Mouse (Mus musculus): ENCODE measurements around the gene Rasip1.

The Rasip1 gene

GRCm38 (mm10) chr7:45627261-45627660 is at the start of gene Rasip1:
TSS of gene Rasip1 (plus strand) at chr7:45627488.
- DNase-seq = peak; percentile 52 to 55

- DNase-seq = no peak
Observed at GRCm38 (mm10) chr7:45585923-45586322, 41.4 kb upstream of the Rasip1 start.

- DNase-seq = no peak
Observed at GRCm38 (mm10) chr7:45587631-45588592, 39.4 kb upstream of the Rasip1 start.

- DNase-seq = peak; percentile 95
Observed at GRCm38 (mm10) chr7:45589173-45589572, 38.1 kb upstream of the Rasip1 start.

GRCm38 (mm10) chr7:45589898-45590297 is 37.4 kb upstream of the Rasip1 start:
- DNase-seq = no peak

- DNase-seq = no peak
Observed at GRCm38 (mm10) chr7:45590874-45591273, 36.4 kb upstream of the Rasip1 start.

- DNase-seq = no peak
Observed at GRCm38 (mm10) chr7:45591880-45592279, 35.4 kb upstream of the Rasip1 start.

- DNase-seq = peak; percentile 65 to 78
Observed at GRCm38 (mm10) chr7:45593118-45593815, 34.0 kb upstream of the Rasip1 start.

- no peak for DNase-seq
Observed at GRCm38 (mm10) chr7:45595176-45595575, 32.1 kb upstream of the Rasip1 start.

- no peak for DNase-seq
Observed at GRCm38 (mm10) chr7:45596107-45596506, 31.2 kb upstream of the Rasip1 start.

GRCm38 (mm10) chr7:45597013-45597412 is 30.3 kb upstream of the Rasip1 start:
- DNase-seq = no peak

- peak; percentile 54 to 78 for DNase-seq
Observed at GRCm38 (mm10) chr7:45597527-45597926, 29.8 kb upstream of the Rasip1 start.

GRCm38 (mm10) chr7:45598960-45599879 is 28.1 kb upstream of the Rasip1 start:
- no peak for DNase-seq

GRCm38 (mm10) chr7:45605704-45606289 is 21.5 kb upstream of the Rasip1 start:
- DNase-seq = no peak

GRCm38 (mm10) chr7:45609511-45609910 is 17.8 kb upstream of the Rasip1 start:
- DNase-seq = no peak

- peak in 1 of 2 experiments; percentile 54 for DNase-seq
Observed at GRCm38 (mm10) chr7:45616277-45616676, 11.0 kb upstream of the Rasip1 start.

- no peak for DNase-seq
Observed at GRCm38 (mm10) chr7:45617042-45617695, 10.1 kb upstream of the Rasip1 start, which contains the start of gene Fut1. TSS of gene Fut1 (plus strand) at chr7:45617289.

- DNase-seq = no peak
Observed at GRCm38 (mm10) chr7:45618316-45618715, 9.0 kb upstream of the Rasip1 start.

- no peak for DNase-seq
Observed at GRCm38 (mm10) chr7:45619592-45619991, 7.7 kb upstream of the Rasip1 start.

GRCm38 (mm10) chr7:45621443-45621842 is 5.8 kb upstream of the Rasip1 start, which contains the start of gene Izumo1:
TSS of gene Izumo1 (plus strand) at chr7:45621811.
- no peak for DNase-seq

- DNase-seq = no peak
Observed at GRCm38 (mm10) chr7:45623507-45623906, 3.8 kb upstream of the Rasip1 start.

GRCm38 (mm10) chr7:45624718-45625117 is 2.6 kb upstream of the Rasip1 start:
- DNase-seq = no peak

Data from kidney, adult 8-10 months (tissue).